15 mouse cellular contexts compared by ENCODE assay signal in the genomic region with DNA sequence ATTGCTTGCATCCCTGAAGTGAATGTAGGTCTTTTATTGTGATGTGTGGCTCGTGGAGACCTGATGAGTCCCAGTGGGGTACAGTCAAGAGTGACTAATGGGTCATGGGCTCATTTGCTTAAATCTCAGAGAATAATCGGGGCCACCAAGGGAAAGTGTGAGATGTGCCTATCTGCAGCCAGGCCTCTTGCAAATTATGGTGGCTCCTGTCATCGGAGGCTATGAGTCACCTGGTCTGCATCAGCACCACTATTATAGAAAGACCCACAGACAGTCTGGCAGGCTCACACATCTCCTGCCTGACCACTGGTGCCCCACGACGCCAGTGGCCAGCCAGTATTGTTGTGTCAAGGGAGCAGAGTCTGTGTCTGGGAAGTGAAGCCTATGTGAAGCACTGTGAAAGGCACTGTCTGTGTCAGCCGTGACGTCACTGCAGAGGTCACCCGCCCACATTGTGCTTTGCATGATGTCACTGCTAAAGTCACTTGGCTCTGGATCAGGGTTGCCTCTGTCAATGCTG.
"Had no signal": no experiment of that assay in that cellular context is flagged by ENCODE, and none has a peak within 500 bp of the region (broad histone marks: within the 10 kb centered on the region; RNA-seq: fewer than 3 reads in every experiment).

No protein-coding gene starts in this region.

- H3K4me1 ChIP-seq: liver, embryonic 15.5 days; stomach, embryonic 15.5 days had no signal

- H3K27ac ChIP-seq: kidney, embryonic 15.5 days; left cerebral cortex, adult 2 months; limb, embryonic 10.5 days; liver, embryonic 15.5 days; midbrain, embryonic 15.5 days; neural tube, embryonic 13.5 days; stomach, embryonic 15.5 days had no signal

- H3K27me3 ChIP-seq: kidney, embryonic 15.5 days; liver, embryonic 15.5 days; midbrain, embryonic 15.5 days; stomach, embryonic 15.5 days had no signal

- DNase-seq: kidney, postnatal 25 days; lung, adult 2 months; lung, postnatal 36 days; right cerebral cortex, postnatal 14 days; thymus, postnatal 4 days had no signal

- H3K9ac ChIP-seq: kidney, embryonic 15.5 days; liver, embryonic 15.5 days; midbrain, embryonic 15.5 days; neural tube, embryonic 13.5 days; stomach, embryonic 15.5 days had no signal

- H3K36me3 ChIP-seq: kidney, embryonic 15.5 days; liver, embryonic 15.5 days; midbrain, embryonic 15.5 days; neural tube, embryonic 13.5 days; stomach, embryonic 15.5 days had no signal

- H3K4me2 ChIP-seq: kidney, embryonic 15.5 days; liver, embryonic 11.5 days; liver, embryonic 15.5 days; midbrain, embryonic 11.5 days; midbrain, embryonic 15.5 days; neural tube, embryonic 13.5 days; stomach, embryonic 15.5 days had no signal

- ATAC-seq: lung, postnatal 0 days; midbrain, embryonic 15.5 days had no signal

- H3K4me3 ChIP-seq: kidney, embryonic 15.5 days; left cerebral cortex, adult 2 months; limb, embryonic 10.5 days; liver, embryonic 15.5 days; midbrain, embryonic 15.5 days; neural tube, embryonic 13.5 days; stomach, embryonic 15.5 days had no signal

- H3K9me3 ChIP-seq: kidney, embryonic 15.5 days; limb, embryonic 10.5 days; liver, embryonic 15.5 days; midbrain, embryonic 15.5 days; neural tube, embryonic 13.5 days; stomach, embryonic 15.5 days had no signal
